Mouse (Mus musculus) testis, adult 2 months (tissue): ENCODE measurements around the gene Ankrd6.

ENCODE experiments used
- CTCF ChIP-seq: fragments of 200-500 bp; IDR thresholded peaks from 2 replicates; pipeline ENCODE4 v1.5.1; 2012; ENCODE audit warnings: low read depth, mild to moderate bottlenecking, inconsistent platforms, low read length, moderate library complexity; ENCODE audit not compliant: control insufficient read depth, insufficient read depth, insufficient replicate concordance
- POLR2A ChIP-seq: fragments of 200-500 bp; IDR thresholded peaks from 2 replicates; pipeline ENCODE4 v1.6.1; 2012; ENCODE audit warnings: low read depth, mild to moderate bottlenecking, inconsistent platforms, low read length, moderate library complexity; ENCODE audit not compliant: control insufficient read depth

- TF ChIP-seq POLR2A (no peak), CTCF (no peak)
Measured at GRCm38 (mm10) chr4:32956423-32956822, 5.8 kb upstream of the Ankrd6 start.
